Mouse (Mus musculus) frontal cortex, adult 2 months (tissue): ENCODE measurements at regions not wholly inside any gene's neighbourhood (a gene's known extent, or its start where the extent isn't known, plus 50 kb on each side); places are given as distances from the start of the nearest gene placed in this dataset.

ENCODE experiments used
- DNase-seq, 2 experiments: peaks; one replicate each; pipeline ENCODE4 v3.0.0; 2022; ENCODE audit warnings: low spot score in 1 of 2; ENCODE audit errors: extremely low spot score in 1 of 2

- no peak for DNase-seq
These were observed 177.4 kb downstream of the Irs2 start for GRCm38 (mm10) chr8:10830835-10831234.

- DNase-seq, result no peak
These were observed 179.7 kb downstream of the Irs2 start for GRCm38 (mm10) chr8:10828580-10828979.

GRCm38 (mm10) chr8:10827560-10827959 is 180.7 kb downstream of the Irs2 start:
- DNase-seq, result peak in 1 of 2 experiments; percentile 14

GRCm38 (mm10) chr8:10825981-10826380 is 182.3 kb downstream of the Irs2 start:
- DNase-seq, result no peak

- peak in 1 of 2 experiments; percentile 46 for DNase-seq
These were observed 182.9 kb downstream of the Irs2 start for GRCm38 (mm10) chr8:10825192-10825926.

GRCm38 (mm10) chr8:10821901-10822300 is 186.4 kb downstream of the Irs2 start:
- no peak for DNase-seq

GRCm38 (mm10) chr8:10814499-10814898 is 193.8 kb downstream of the Irs2 start:
- DNase-seq, result no peak

GRCm38 (mm10) chr8:10812060-10812670 is 196.1 kb downstream of the Irs2 start:
- DNase-seq, result peak; percentile 56 to 68

- no peak for DNase-seq
These were observed 201.2 kb downstream of the Irs2 start for GRCm38 (mm10) chr8:10807040-10807439.

GRCm38 (mm10) chr8:10805405-10806151 is 202.7 kb downstream of the Irs2 start:
- DNase-seq, result no peak

- no peak for DNase-seq
These were observed 203.3 kb downstream of the Irs2 start for GRCm38 (mm10) chr8:10804974-10805373.

- no peak for DNase-seq
These were observed 206.3 kb downstream of the Irs2 start for GRCm38 (mm10) chr8:10802003-10802402.

- DNase-seq, result no peak
These were observed 206.7 kb downstream of the Irs2 start for GRCm38 (mm10) chr8:10801580-10801979.

- no peak for DNase-seq
These were observed 209.8 kb downstream of the Irs2 start for GRCm38 (mm10) chr8:10798444-10798843.

- DNase-seq, result no peak
These were observed 213.7 kb downstream of the Irs2 start for GRCm38 (mm10) chr8:10794367-10795189.

- no peak for DNase-seq
These were observed 214.4 kb downstream of the Irs2 start for GRCm38 (mm10) chr8:10793670-10794366.

- DNase-seq, result no peak
These were observed 219.6 kb downstream of the Irs2 start for GRCm38 (mm10) chr8:10788496-10789200.

GRCm38 (mm10) chr8:10785801-10786200 is 222.5 kb downstream of the Irs2 start:
- DNase-seq, result no peak

GRCm38 (mm10) chr8:10785311-10785710 is 222.9 kb downstream of the Irs2 start:
- no peak for DNase-seq
